Mouse (Mus musculus) layer of hippocampus, adult 18-20 months (tissue): ENCODE measurements at regions not wholly inside any gene's neighbourhood (a gene's known extent, or its start where the extent isn't known, plus 50 kb on each side); places are given as distances from the start of the nearest gene placed in this dataset.

ENCODE experiments used
- DNase-seq, 2 experiments: peaks; one replicate each; pipeline ENCODE4 v3.0.0; 2022; ENCODE audit warnings: low spot score in 2 of 2

GRCm38 (mm10) chr8:80422190-80422589, 71.4 kb upstream of the Gypa start:
- DNase-seq, result no peak

GRCm38 (mm10) chr8:80416121-80416520, 77.5 kb upstream of the Gypa start:
- DNase-seq, result no peak

- no peak for DNase-seq
These were observed 93.9 kb upstream of the Gypa start for GRCm38 (mm10) chr8:80399594-80400207.

GRCm38 (mm10) chr8:80395010-80395409, 98.6 kb upstream of the Gypa start:
- no peak for DNase-seq

- no peak for DNase-seq
These were observed 100.5 kb upstream of the Gypa start for GRCm38 (mm10) chr8:80393111-80393510.

GRCm38 (mm10) chr8:80369221-80369620, 124.4 kb upstream of the Gypa start:
- DNase-seq, result no peak

GRCm38 (mm10) chr8:80364059-80364458, 129.5 kb upstream of the Gypa start:
- no peak for DNase-seq

- DNase-seq, result no peak
These were observed 150.3 kb upstream of the Gypa start for GRCm38 (mm10) chr8:80343299-80343698.

- DNase-seq, result no peak
These were observed 155.7 kb upstream of the Gypa start for GRCm38 (mm10) chr8:80337872-80338271.

GRCm38 (mm10) chr8:80328676-80329075, 164.9 kb upstream of the Gypa start:
- no peak for DNase-seq

GRCm38 (mm10) chr8:80325859-80326258, 167.7 kb upstream of the Gypa start:
- DNase-seq, result no peak

- DNase-seq, result peak in 1 of 2 experiments; percentile 9
These were observed 168.4 kb upstream of the Gypa start for GRCm38 (mm10) chr8:80325132-80325531.

GRCm38 (mm10) chr8:80318231-80318870, 175.2 kb upstream of the Gypa start:
- DNase-seq, result no peak

- DNase-seq, result peak in 1 of 2 experiments; percentile 39
These were observed 178.2 kb upstream of the Gypa start for GRCm38 (mm10) chr8:80315371-80315770.

- peak in 1 of 2 experiments; percentile 12 for DNase-seq
These were observed 178.8 kb upstream of the Gypa start for GRCm38 (mm10) chr8:80314826-80315225.

GRCm38 (mm10) chr8:80313883-80314635, 179.5 kb upstream of the Gypa start:
- DNase-seq, result no peak

GRCm38 (mm10) chr8:80307761-80308160, 185.8 kb upstream of the Gypa start:
- DNase-seq, result no peak

GRCm38 (mm10) chr8:80298596-80298995, 195.0 kb upstream of the Gypa start:
- no peak for DNase-seq

- no peak for DNase-seq
These were observed 203.3 kb upstream of the Gypa start for GRCm38 (mm10) chr8:80290311-80290710.

- DNase-seq, result no peak
These were observed 204.3 kb upstream of the Gypa start for GRCm38 (mm10) chr8:80289282-80289681.

- no peak for DNase-seq
These were observed 211.2 kb upstream of the Hhip start for GRCm38 (mm10) chr8:80268910-80269460.

- DNase-seq, result no peak
These were observed 207.1 kb upstream of the Hhip start for GRCm38 (mm10) chr8:80264915-80265314.
